Mouse (Mus musculus) cerebral cortex, adult 2 months (tissue): ENCODE results near the gene Tmtc2.

Source experiments
- WGBS: fragments of 180-500 bp; shearing (Covaris S2); methylation state at CpG from one replicate; pipeline ENCODE4 v1.1.7; 2018; 5-methylcytosine and 5-hydroxymethylcytosine counted together

Tmtc2 gene

GRCm38 (mm10) chr10:105544004-105545003 lies 29.9 kb downstream of the Tmtc2 start:
- WGBS: 89% methylated on average over 2 of the region's 2 CpGs

- 96% methylated on average over 6 of the region's 6 CpGs for WGBS
Measured at GRCm38 (mm10) chr10:105542081-105542480, 32.2 kb downstream of the Tmtc2 start.

GRCm38 (mm10) chr10:105539697-105540096 lies 34.6 kb downstream of the Tmtc2 start:
- 67% methylated on average over 5 of the region's 5 CpGs for WGBS

GRCm38 (mm10) chr10:105536910-105537309 lies 37.3 kb downstream of the Tmtc2 start:
- 81% methylated on average over 4 of the region's 4 CpGs for WGBS

GRCm38 (mm10) chr10:105532747-105533146 lies 41.5 kb downstream of the Tmtc2 start:
- 85% methylated on average over 7 of the region's 7 CpGs for WGBS

GRCm38 (mm10) chr10:105532019-105532525 lies 42.2 kb downstream of the Tmtc2 start:
- WGBS: 91% methylated on average over 5 of the region's 5 CpGs

GRCm38 (mm10) chr10:105531080-105531894 lies 43.0 kb downstream of the Tmtc2 start:
- WGBS: 79% methylated on average over 9 of the region's 9 CpGs

GRCm38 (mm10) chr10:105523405-105524088 lies 50.7 kb downstream of the Tmtc2 start:
- WGBS: 47% methylated on average over 8 of the region's 8 CpGs

- WGBS: 70% methylated on average over 7 of the region's 7 CpGs
Measured at GRCm38 (mm10) chr10:105522431-105522830, 51.8 kb downstream of the Tmtc2 start.

- 72% methylated on average over 6 of the region's 6 CpGs for WGBS
Measured at GRCm38 (mm10) chr10:105519154-105519806, 55.0 kb downstream of the Tmtc2 start.

GRCm38 (mm10) chr10:105518144-105518543 lies 56.1 kb downstream of the Tmtc2 start:
- WGBS: 96% methylated on average over 9 of the region's 9 CpGs

- WGBS: 86% methylated on average over 7 of the region's 7 CpGs
Measured at GRCm38 (mm10) chr10:105513777-105514322, 60.4 kb downstream of the Tmtc2 start.

GRCm38 (mm10) chr10:105509896-105510272 lies 64.4 kb downstream of the Tmtc2 start:
- WGBS: 56% methylated on average over 5 of the region's 5 CpGs

- 57% methylated on average over 12 of the region's 12 CpGs for WGBS
Measured at GRCm38 (mm10) chr10:105509146-105509895, 64.9 kb downstream of the Tmtc2 start.

GRCm38 (mm10) chr10:105507982-105508786 lies 66.1 kb downstream of the Tmtc2 start:
- 74% methylated on average over 3 of the region's 3 CpGs for WGBS

GRCm38 (mm10) chr10:105506046-105506445 lies 68.2 kb downstream of the Tmtc2 start:
- 89% methylated on average over 4 of the region's 4 CpGs for WGBS

- 84% methylated on average over 2 of the region's 2 CpGs for WGBS
Measured at GRCm38 (mm10) chr10:105504472-105504871, 69.8 kb downstream of the Tmtc2 start.

- 88% methylated on average over 7 of the region's 7 CpGs for WGBS
Measured at GRCm38 (mm10) chr10:105501736-105502135, 72.5 kb downstream of the Tmtc2 start.

- 62% methylated on average over 4 of the region's 4 CpGs for WGBS
Measured at GRCm38 (mm10) chr10:105500482-105500881, 73.8 kb downstream of the Tmtc2 start.
